Mouse (Mus musculus): ENCODE measurements around the gene Fstl3.

Fstl3 gene

DNA sequence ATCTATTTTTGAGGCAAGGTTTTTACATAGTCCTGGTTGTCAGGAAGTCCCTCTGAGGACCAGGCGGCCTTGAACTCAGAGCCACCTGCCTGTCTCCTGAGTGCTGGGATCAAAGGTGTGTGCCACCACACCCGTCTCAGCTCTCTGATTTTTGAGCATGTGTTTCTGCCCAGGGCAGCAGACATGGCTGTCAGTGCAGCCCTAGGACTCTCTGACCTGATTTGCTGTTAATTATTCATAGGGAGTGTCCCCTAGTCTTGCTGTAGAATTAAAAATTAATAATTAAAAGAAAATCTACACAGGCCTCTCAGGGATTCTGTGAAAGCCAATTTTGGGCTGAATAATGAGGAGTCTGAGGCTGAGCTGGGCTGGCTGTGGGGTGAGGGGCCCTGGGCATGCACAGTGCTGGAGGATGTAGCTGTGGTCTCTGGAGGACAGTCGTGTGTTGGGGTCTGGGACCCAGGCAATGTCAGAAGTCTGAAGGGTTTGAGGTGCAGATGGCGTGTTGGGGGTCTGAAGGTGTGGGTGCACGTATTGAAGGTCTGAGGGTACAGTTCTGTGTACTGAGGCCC, 37.3 kb downstream of the Fstl3 start:
- no peak for DNase-seq (ENCODE audit: low spot score)

DNA sequence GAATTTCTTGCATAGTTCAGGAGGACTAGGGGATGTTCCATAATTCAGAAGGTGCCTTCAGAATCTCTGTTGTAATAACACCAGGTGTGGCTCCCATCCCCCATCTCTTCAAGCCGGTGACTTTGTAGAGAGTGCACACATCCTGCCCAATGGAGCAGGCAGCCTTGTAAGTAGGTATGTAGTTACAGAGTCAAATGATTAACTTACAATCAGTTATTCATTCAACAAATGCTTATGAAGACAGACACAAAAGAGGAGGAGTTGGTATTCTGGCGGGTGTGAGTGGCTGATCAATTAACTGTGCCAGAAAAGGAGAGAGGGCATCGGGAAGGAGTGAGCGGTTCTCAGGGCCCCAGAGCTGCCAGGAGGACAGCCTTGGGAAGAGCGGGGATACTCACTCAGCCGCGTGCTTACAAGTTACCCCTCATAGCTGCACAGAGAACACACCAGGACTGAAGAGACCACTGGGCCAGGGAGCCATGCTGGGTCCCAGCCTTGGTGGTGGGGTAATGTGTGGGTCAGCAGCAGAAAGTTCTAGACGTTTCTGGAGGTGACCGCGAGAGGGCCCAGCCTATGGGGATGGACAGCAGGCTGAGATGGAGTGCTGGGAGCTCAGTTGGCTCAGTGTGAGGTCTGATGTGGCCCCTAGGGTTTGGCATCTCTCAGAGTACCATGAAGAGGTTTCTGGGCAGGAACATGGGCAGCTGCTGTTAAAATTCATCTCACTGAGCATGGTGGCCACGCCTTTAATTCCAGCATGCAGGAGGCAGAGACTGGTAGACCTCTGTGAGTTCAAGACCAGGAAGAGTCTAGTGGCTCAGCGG, 38.8 kb downstream of the Fstl3 start:
- DNase-seq (ENCODE audit: low spot score), result no peak

DNA sequence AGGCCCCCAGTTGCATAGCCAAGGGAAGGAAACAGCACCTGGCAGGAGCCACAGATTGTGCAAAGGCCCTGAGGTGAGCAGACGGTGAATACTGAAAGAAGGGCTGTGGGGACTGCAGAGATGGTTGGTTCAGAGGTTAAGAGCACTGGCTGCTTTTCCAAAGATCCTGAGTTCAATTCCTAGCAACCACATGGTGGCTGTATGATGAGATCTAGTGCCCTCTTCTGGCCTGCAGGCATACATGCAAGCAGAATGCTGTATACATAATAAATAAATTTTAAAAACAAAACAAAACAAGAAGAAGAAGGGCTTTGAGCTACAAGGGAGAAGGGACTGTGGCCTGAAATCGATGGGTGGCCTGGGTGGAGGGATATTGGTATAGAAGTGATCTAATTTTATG, 40.0 kb downstream of the Fstl3 start:
- no peak for DNase-seq (ENCODE audit: low spot score)

DNA sequence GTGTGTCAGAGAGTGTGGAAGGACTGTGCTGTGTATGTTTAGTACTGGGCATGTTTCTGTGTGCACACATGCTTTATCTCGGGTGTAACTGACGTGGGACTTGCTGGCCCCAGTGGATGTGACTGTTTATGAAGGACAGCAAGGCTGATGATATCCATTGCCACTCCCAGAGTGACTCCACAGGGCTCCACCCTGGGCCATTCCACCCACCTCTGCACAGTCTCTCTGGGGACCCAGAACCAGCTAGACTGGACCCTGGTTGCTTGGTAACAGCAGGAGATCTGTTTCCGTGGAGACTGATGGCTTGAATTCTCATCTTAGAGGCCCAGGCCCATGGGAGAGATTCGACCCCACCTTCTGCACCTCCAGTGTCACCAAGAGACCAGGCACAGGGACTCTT, 41.2 kb downstream of the Fstl3 start:
- no peak for DNase-seq (ENCODE audit: low spot score)

DNA sequence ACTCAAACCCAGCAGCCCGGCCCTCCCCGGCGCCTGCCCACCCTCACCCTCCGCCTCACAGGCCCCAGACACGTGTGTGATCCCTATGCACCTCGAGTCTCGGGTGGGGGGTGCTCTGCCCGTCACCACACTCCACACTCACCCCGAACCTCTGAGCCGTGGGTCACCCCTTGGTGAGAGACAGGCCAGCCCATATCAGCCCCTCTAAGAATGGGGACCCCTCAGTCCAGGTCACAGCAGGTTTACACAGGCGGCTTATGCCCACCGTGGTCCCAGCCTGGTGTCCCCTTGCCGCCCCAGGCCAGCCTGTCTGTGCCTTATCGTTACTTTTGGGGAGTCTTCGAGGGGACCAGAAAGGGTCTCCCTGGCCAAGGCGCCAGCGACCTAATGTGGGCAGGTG, 42.5 kb downstream of the Fstl3 start:
- DNase-seq (ENCODE audit: low spot score), result no peak

DNA sequence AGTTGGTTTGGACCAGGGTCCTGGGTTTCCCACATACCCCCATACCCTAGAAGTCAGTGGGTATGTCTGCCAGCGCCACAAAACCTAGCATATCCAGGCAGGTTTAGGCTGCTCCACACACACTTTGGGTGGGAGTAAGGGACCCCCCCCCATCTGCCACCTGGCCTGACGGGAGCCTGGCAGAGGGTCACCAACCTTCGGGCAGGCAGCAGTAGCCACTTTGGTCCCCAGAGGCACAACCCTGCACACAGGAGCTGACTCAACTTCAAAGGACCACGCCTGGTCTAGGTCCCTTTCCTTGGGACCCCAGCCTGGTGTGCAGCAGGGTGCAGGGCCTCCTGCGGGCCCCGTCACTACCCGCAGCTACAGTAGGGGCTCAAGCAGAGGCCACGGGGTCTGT, 43.2 kb downstream of the Fstl3 start:
- no peak for DNase-seq (ENCODE audit: low spot score)

DNA sequence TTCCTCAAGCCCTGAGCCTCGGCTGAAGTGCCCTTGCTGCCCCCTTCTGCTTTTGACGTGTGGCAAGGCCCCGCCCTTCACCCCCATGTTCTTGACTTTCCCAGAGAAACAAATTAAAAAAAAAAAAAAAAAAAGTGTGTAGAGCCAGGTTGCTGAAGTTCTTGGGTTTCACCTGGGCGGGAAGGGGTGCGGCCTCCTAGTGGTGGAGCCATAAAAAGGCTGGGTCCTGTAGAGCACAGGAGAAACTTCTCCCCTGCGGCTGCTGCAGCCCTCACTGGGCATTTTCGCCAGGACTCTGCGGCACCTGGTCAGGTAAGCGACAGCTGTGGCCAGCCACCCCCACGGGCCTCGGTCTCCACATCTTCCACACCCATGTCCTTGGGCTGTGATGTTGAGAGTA, 43.7 kb downstream of the Fstl3 start, which contains the start of gene Misp:
Misp (plus strand) TSS at position 208 of the 400 bp plus-strand sequence.
- DNase-seq (ENCODE audit: low spot score), result no peak

DNA sequence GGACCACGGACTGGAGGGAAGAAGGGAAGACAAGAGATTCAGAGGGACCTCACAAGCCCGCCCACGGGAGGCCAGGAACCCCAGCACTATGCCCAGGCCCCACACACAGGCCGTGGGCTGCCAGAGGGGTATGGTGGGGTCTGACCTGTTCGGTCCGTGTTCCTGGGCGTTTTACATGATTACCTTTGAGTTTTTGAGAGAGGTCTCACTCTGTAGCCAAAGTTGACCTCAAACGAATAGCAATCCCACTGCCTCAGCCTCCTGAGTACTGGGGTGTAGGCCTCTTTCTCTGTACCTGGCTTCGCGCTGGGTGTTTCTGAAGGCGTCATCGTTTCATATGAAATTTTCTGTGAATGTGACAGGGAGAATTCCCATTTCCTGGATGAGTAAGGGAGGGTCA, 44.7 kb downstream of the Fstl3 start:
- no peak for DNase-seq (ENCODE audit: low spot score)

DNA sequence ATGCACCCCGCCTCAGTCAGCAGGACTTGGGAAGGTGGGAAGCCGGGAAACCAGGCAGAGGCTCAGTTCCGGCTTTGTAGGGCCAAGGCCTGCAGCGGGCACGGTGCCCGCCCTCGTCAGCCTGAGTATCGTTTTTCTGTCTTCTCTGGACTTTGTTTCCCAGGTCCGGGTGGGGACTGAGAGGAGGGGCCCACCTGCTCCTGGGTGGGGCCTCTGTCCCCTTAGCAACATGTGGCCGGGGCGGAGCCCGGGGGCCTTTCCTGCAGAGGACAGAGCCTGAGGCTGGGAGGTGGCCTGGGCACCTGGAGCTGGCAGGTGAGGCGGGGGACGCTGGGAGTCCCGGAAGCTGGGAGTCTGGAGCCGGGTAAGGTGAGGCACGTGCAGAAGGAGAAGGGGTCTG, 45.3 kb downstream of the Fstl3 start:
- no peak for DNase-seq (ENCODE audit: low spot score)

DNA sequence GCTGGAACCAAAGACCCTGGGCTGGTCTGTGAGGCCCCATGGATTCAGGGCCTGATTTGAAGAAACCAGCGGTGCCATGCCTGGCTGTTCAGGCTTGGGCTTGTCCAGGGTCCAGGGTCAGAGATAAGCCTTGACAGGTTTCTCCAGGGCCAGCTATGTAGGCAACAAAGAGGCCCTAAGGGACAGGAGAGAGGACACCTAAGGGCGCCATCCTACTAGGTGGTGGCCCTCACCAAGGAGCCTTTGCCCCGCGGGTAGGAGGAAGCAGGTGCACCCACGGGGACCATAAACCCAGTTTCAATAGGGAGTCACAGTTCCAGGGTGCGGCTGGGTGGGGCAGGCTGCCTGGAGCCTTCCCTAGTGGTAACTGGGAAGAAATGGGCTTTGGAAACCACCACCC, 45.9 kb downstream of the Fstl3 start:
- no peak for DNase-seq (ENCODE audit: low spot score)

DNA sequence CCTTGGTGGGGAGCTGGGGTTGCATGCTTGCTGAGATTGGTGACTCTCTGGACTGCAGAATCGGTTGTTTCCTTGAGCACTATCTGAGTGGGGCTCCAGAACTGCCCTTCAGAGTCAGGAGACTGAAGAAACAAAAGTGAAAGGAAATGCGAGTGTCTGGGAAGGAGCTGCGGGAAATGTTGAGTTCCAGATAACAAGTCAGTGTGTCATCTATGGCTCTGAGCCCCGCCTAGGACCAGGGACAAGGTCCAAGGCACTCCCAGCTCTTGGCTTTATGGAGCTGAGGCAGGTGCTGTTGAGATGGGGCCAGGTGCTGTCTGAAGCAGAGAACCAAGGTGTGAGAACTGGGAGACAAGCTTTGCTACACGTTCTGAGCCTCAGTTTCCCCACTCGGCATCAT, 47.3 kb downstream of the Fstl3 start:
- no peak for DNase-seq (ENCODE audit: low spot score)

DNA sequence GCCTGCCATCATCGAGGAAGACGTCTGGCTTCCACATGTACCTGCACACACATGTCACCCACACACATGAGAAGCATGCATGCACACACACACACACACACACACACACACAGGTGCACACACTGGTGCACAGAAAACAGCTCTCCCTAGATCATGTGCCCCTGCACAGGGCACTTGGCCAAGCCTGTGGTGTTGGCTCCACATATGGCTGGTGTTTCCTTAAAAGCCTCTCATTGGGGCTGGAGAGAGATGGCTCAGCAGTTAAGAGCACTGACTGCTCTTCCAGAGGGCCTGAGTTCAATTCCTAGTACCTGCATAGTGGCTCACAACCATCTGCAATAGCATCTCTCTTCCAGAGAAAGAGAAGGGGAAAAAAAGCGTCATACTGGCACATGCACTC, 54.5 kb downstream of the Fstl3 start:
- DNase-seq (ENCODE audit: low spot score), result no peak

Measured in testis, postnatal 14 days (tissue).